ENCODE assay signal across 16 mouse cellular contexts in the genomic region with DNA sequence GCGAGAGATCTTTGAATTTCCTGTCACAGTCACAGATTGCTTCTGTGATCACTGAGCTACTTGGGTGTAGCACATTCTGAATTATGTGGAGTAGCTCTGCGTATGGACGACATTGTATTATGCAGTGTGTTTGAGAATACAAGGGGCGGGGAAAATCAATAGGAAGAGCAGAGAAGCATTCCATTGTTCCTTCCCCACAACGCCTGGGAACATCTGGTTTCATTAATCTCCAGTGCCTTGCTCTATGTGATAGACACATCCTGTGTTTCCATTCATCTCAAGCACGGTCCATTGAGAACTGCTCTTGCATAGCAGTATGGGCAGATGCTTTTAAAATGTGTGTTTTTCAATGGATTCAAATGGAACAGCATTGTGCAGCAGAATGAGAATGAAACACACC.
DNase-seq lines count a peak whose midpoint lies in the region; ATAC-seq lines count a peak whose summit lies in the region.
"Had no signal": no experiment of that assay in that cellular context is flagged by ENCODE, and none has a peak within 500 bp of the region (broad histone marks: within the 10 kb centered on the region; RNA-seq: fewer than 3 reads in every experiment).

No protein-coding gene starts in this region.

- no peak overlapping the region for H3K9ac ChIP-seq in intestine, embryonic 15.5 days
- no peak overlapping the region for H3K9ac ChIP-seq in intestine, embryonic 16.5 days (ENCODE audit: low read depth, low read length)
- no peak overlapping the region for H3K9ac ChIP-seq in embryonic facial prominence, embryonic 11.5 days (replicated peaks; ENCODE audit: low read length)
- H3K9ac ChIP-seq in limb, embryonic 15.5 days: no peak overlapping the region
- H3K9ac ChIP-seq: liver, embryonic 13.5 days had no signal

- H3K4me2 ChIP-seq in intestine, embryonic 15.5 days (replicated peaks): no peak overlapping the region
- H3K4me2 ChIP-seq in intestine, embryonic 16.5 days (ENCODE audit: low read depth, low read length): no peak overlapping the region
- H3K4me2 ChIP-seq in embryonic facial prominence, embryonic 11.5 days (ENCODE audit: low read depth, low read length): no peak overlapping the region
- H3K4me2 ChIP-seq in limb, embryonic 15.5 days: no peak overlapping the region
- H3K4me2 ChIP-seq: liver, embryonic 13.5 days had no signal

- no peaks in the 10 kb centered on the region for H3K9me3 ChIP-seq in intestine, embryonic 15.5 days
- no peaks in the 10 kb centered on the region for H3K9me3 ChIP-seq in intestine, embryonic 16.5 days (ENCODE audit: control insufficient read depth, low read length)
- H3K9me3 ChIP-seq in embryonic facial prominence, embryonic 11.5 days (replicated peaks; ENCODE audit: control insufficient read depth, low read length): no peaks in the 10 kb centered on the region
- no peaks in the 10 kb centered on the region for H3K9me3 ChIP-seq in limb, embryonic 15.5 days
- H3K9me3 ChIP-seq: liver, embryonic 13.5 days had no signal

- peak; percentile 53 for ATAC-seq in intestine, embryonic 15.5 days
- ATAC-seq in intestine, embryonic 16.5 days: no peak
- peak; percentile 81 for ATAC-seq in embryonic facial prominence, embryonic 11.5 days (replicated peaks; ENCODE audit: insufficient number of reproducible peaks, low FRiP score, low TSS enrichment, low read depth)
- ATAC-seq in limb, embryonic 15.5 days (ENCODE audit: insufficient number of reproducible peaks, low FRiP score, low TSS enrichment, low read depth): peak; percentile 40; the same call in 1 of the 2 replicates

- intact Hi-C loops in left cerebral cortex, postnatal 4 days (cut with DNase I): no loop called here

- H3K27me3 ChIP-seq in intestine, embryonic 15.5 days (replicated peaks): no peaks in the 10 kb centered on the region
- H3K27me3 ChIP-seq in intestine, embryonic 16.5 days (replicated peaks; ENCODE audit: control insufficient read depth, insufficient read depth, low read length): no peaks in the 10 kb centered on the region
- H3K27me3 ChIP-seq in embryonic facial prominence, embryonic 11.5 days (ENCODE audit: control insufficient read depth, insufficient read depth, low read length): no peaks in the 10 kb centered on the region
- H3K27me3 ChIP-seq in limb, embryonic 15.5 days: no peaks in the 10 kb centered on the region
- H3K27me3 ChIP-seq: liver, embryonic 13.5 days; megakaryocyte, embryonic 14.5 days had no signal

- DNase-seq in 3T3-L1 (ENCODE audit: low read depth, low spot score): peak; percentile 38
- DNase-seq in embryonic facial prominence, embryonic 11.5 days (ENCODE audit: low spot score): peak; percentile 48
- no peak for DNase-seq in left cerebral cortex, postnatal 4 days
- no peak for DNase-seq in layer of hippocampus, adult 11-12 months (ENCODE audit: low spot score)
- no peak for DNase-seq in right cerebral cortex, postnatal 25 days
- DNase-seq: adrenal gland, postnatal 36 days; cerebellum, adult 11-12 months; gastrocnemius, postnatal 10 days; kidney, adult 11 months; layer of hippocampus, postnatal 36 days; liver, embryonic 13.5 days; thymus, adult 18-20 months had no signal

- no peak overlapping the region for H3K27ac ChIP-seq in intestine, embryonic 15.5 days
- H3K27ac ChIP-seq in intestine, embryonic 16.5 days (ENCODE audit: low read length): no peak overlapping the region
- no peak overlapping the region for H3K27ac ChIP-seq in embryonic facial prominence, embryonic 11.5 days (replicated peaks; ENCODE audit: low read depth, low read length)
- H3K27ac ChIP-seq in limb, embryonic 15.5 days: no peak overlapping the region
- H3K27ac ChIP-seq: liver, embryonic 13.5 days had no signal

- no peak overlapping the region for H3K4me3 ChIP-seq in intestine, embryonic 15.5 days (replicated peaks)
- no peak overlapping the region for H3K4me3 ChIP-seq in intestine, embryonic 16.5 days (ENCODE audit: low read length)
- H3K4me3 ChIP-seq in embryonic facial prominence, embryonic 11.5 days (ENCODE audit: low read depth, low read length): no peak overlapping the region
- no peak overlapping the region for H3K4me3 ChIP-seq in limb, embryonic 15.5 days
- H3K4me3 ChIP-seq: liver, embryonic 13.5 days; megakaryocyte, embryonic 14.5 days had no signal

- H3K36me3 ChIP-seq in intestine, embryonic 15.5 days: no peaks in the 10 kb centered on the region
- no peaks in the 10 kb centered on the region for H3K36me3 ChIP-seq in intestine, embryonic 16.5 days (ENCODE audit: control insufficient read depth, insufficient read depth, low read length)
- no peaks in the 10 kb centered on the region for H3K36me3 ChIP-seq in embryonic facial prominence, embryonic 11.5 days (replicated peaks; ENCODE audit: control insufficient read depth, insufficient read depth, low read depth, low read length)
- no peaks in the 10 kb centered on the region for H3K36me3 ChIP-seq in limb, embryonic 15.5 days
- H3K36me3 ChIP-seq: liver, embryonic 13.5 days had no signal

- no peaks in the 10 kb centered on the region for H3K4me1 ChIP-seq in intestine, embryonic 15.5 days (replicated peaks)
- H3K4me1 ChIP-seq in intestine, embryonic 16.5 days (ENCODE audit: control insufficient read depth, insufficient read depth, low read length): no peaks in the 10 kb centered on the region
- no peaks in the 10 kb centered on the region for H3K4me1 ChIP-seq in embryonic facial prominence, embryonic 11.5 days (ENCODE audit: control insufficient read depth, insufficient read depth, low read length)
- H3K4me1 ChIP-seq in limb, embryonic 15.5 days: no peaks in the 10 kb centered on the region
- H3K4me1 ChIP-seq: liver, embryonic 13.5 days; megakaryocyte, embryonic 14.5 days had no signal

- WGBS in intestine, embryonic 15.5 days: 46% methylated on average over 6 of the region's 6 CpGs
- 37% methylated on average over 6 of the region's 6 CpGs for WGBS in intestine, embryonic 16.5 days
- WGBS in embryonic facial prominence, embryonic 11.5 days: 31% methylated on average over 6 of the region's 6 CpGs
- WGBS in limb, embryonic 15.5 days: 37% methylated on average over 6 of the region's 6 CpGs

Comparison
In these comparisons a context has a peak if more than half of its experiments do, and no peak if none do; other contexts are left out.
1. DNase-seq: peak in 3T3-L1 (single experiment) and embryonic facial prominence, embryonic 11.5 days (single experiment); none in left cerebral cortex, postnatal 4 days (single experiment), layer of hippocampus, adult 11-12 months (single experiment) and right cerebral cortex, postnatal 25 days (single experiment).